Mouse (Mus musculus) cerebellum, adult 2 months (tissue): ENCODE results near the gene Ube4b.

Experiments
- CTCF ChIP-seq: fragments of 200-500 bp; IDR thresholded peaks from 2 replicates; pipeline ENCODE4 v1.5.1; 2011; ENCODE audit warnings: low read depth, mild to moderate bottlenecking, control low read depth, low read length, moderate library complexity, borderline replicate concordance; ENCODE audit not compliant: insufficient read depth
- POLR2A ChIP-seq: fragments of 200-500 bp; IDR thresholded peaks from 2 replicates; pipeline ENCODE4 v1.6.1; 2011; ENCODE audit warnings: low read length, control low read depth, borderline replicate concordance; ENCODE audit not compliant: insufficient read depth

DNA sequence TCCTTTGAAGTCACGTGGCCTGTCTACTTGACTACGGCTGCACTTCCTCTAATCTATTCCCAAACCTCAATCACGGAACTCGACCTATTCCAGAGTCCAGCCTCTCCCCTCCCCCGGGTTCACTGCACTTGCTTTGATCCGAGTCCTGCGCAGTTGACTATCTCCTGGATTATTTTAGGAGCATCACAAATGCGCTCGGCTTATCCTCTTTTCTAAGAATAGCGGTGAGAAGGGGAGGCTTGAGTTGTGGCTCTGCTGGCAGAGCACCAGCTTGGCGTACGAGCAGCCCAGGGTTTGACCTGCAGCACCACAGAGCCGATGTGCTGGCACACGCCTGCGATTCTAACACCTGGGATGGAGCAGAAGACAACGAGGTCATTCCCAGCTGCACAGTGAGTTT lies 102.8 kb downstream of the Ube4b start:
- TF ChIP-seq POLR2A: no peak
- TF ChIP-seq CTCF: no peak
